Mouse (Mus musculus): Measurements from ENCODE around the gene Gm17482.

DNA sequence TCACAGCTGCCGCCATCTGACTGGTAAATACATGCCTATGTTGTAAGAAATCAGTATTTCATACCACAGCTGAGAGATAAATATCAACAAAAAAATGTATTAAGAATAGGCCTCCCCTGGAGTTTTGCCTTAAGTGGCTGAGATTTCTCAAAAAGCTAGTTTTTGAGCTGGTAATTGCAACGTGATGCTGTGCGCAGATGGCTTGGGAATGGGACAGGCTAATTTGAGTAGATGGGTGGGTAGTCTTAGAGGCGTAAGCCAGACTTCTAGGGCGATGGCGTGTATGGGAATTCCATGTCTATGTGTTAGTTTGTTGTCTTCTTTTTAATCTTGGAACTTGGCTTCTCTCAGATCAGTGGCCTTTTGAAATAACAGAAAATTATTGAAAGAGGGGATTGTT, 64.7 kb downstream of the Gm17482 start:
- TF ChIP-seq CTCF (IDR thresholded peaks at IDR 0.05; ENCODE audit: control insufficient read depth, insufficient read depth, low read length) (no peak), POLR2A (IDR thresholded peaks at IDR 0.05; ENCODE audit: borderline replicate concordance, control insufficient read depth, low read depth, low read length) (no peak)

Measured in bone marrow, adult 2 months (tissue).